Mouse (Mus musculus) lung, postnatal 0 days (tissue): Measurements from ENCODE around the gene Smtnl1. TPM values are rescaled to one million over a fixed set of nuclear protein-coding genes. Genes with fewer than 3 reads are reported as not detected.

Source experiments
- ATAC-seq: fragments of 200-750 bp; cut with Nextera tagmentation; 2 replicates; pipeline ENCODE4 v1.8.0; 2017; ENCODE audit warnings: moderate library complexity
- DNase-seq: peaks from one replicate; pipeline ENCODE4 v3.0.0-alpha.2; 2016; ENCODE audit warnings: low spot score
- H3K27ac ChIP-seq: fragments of 300-500 bp; sonication (generic); 2 replicates; pipeline ENCODE4 v1.5.1; 2014; ENCODE audit warnings: antibody characterized with exemption, mild to moderate bottlenecking, low read length, mixed read lengths
- H3K27me3 ChIP-seq: fragments of 300-500 bp; sonication (generic); replicated peaks from 2 replicates; pipeline ENCODE4 v1.6.1; 2014; ENCODE audit warnings: low read length, mixed read lengths; ENCODE audit not compliant: insufficient read depth
- H3K36me3 ChIP-seq: fragments of 300-500 bp; sonication (generic); 2 replicates; pipeline ENCODE4 v1.6.1; 2014; ENCODE audit warnings: low read length, mixed read lengths; ENCODE audit not compliant: insufficient read depth
- H3K4me1 ChIP-seq: fragments of 300-500 bp; sonication (generic); 2 replicates; pipeline ENCODE4 v1.6.1; 2014; ENCODE audit warnings: antibody characterized with exemption, low read depth, low read length, mixed read lengths; ENCODE audit not compliant: insufficient read depth
- H3K4me2 ChIP-seq: fragments of 300-500 bp; sonication (generic); replicated peaks from 2 replicates; pipeline ENCODE4 v1.6.1; 2014; ENCODE audit warnings: low read depth, mild to moderate bottlenecking, low read length, moderate library complexity, mixed read lengths
- H3K4me3 ChIP-seq: fragments of 300-500 bp; sonication (generic); 2 replicates; pipeline ENCODE4 v1.5.1; 2014; ENCODE audit warnings: low read depth, low read length
- H3K9ac ChIP-seq: fragments of 300-500 bp; sonication (generic); replicated peaks from 2 replicates; pipeline ENCODE4 v1.6.1; 2014; ENCODE audit warnings: low read depth, mild to moderate bottlenecking
- H3K9me3 ChIP-seq: fragments of 300-500 bp; sonication (generic); 2 replicates; pipeline ENCODE4 v1.6.1; 2016; ENCODE audit warnings: low read length, mixed read lengths
- CTCF ChIP-seq: IDR thresholded peaks from 2 replicates; pipeline ENCODE4 v1.5.1; 2016; ENCODE audit warnings: antibody characterized with exemption, mild to moderate bottlenecking
- EP300 ChIP-seq: IDR thresholded peaks from 2 replicates; pipeline ENCODE4 v1.6.1; 2016; ENCODE audit warnings: antibody characterized with exemption, mild to moderate bottlenecking, control low read depth
- WGBS: fragments of 180-500 bp; shearing (Covaris S2); extraction: QIAGEN DNeasy Blood & Tissue Kit; methylation state at CpG from one replicate; pipeline ENCODE4 v1.1.7; 2014; 5-methylcytosine and 5-hydroxymethylcytosine counted together
- polyA plus RNA-seq: library from polyadenylated mRNA; unstranded; fragments of >200 nt; fragmentation: Nextera tagmentation; extraction: Ambion mirVana; gene quantifications from 2 replicates; pipeline ENCODE4 v1.2.1, GENCODE M21; 2015

The Smtnl1 gene
- polyA plus RNA-seq, 1 experiment from 2014 or later: 0.53 TPM

- no peaks in the 10 kb centered on the region for H3K4me1 ChIP-seq
- DNase-seq (peak; percentile 31), ATAC-seq (no peak)
- H3K4me2 ChIP-seq: no peak overlapping the region
- H3K27ac ChIP-seq: no peak overlapping the region
- H3K4me3 ChIP-seq: no peak overlapping the region
- H3K27me3 ChIP-seq: no peaks in the 10 kb centered on the region
- H3K36me3 ChIP-seq: no peaks in the 10 kb centered on the region
- no peaks in the 10 kb centered on the region for H3K9me3 ChIP-seq
- no peak for TF ChIP-seq EP300
- TF ChIP-seq CTCF: no peak
- H3K9ac ChIP-seq: no peak overlapping the region
- 69% methylated on average over 4 of the region's 4 CpGs for WGBS
Observed at GRCm38 (mm10) chr2:84800304-84800703, 22.1 kb downstream of the Smtnl1 start.

DNA sequence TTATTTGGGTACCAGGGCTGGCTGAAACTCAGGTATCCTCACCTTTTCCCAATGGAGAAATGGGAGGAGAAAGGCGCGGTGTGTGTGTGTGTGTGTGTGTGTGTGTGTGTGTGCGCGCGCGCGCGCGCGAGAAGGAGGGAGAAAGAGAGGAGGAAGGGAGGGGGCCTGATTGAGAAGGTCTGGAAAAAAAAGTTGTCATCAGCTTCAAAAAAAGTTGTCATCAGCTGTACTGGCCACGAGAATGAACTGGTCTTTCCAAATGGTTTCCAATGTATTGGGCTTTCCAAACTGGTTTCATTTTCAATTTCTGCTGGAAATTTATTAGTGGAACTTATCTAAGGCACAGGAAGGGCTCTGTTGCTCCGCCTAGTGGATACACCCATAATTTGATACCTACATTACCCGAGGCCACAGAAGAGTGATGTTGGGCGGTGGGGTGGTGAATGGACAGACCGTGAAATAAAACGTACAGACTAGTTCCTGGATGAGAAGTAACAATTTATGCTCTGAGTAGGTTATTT, 23.4 kb downstream of the Smtnl1 start:
- WGBS: under 1% methylated on average over 7 of the region's 16 CpGs
- H3K27ac ChIP-seq: peak overlapping the region; percentile 78
- no peaks in the 10 kb centered on the region for H3K36me3 ChIP-seq
- H3K4me1 ChIP-seq: no peaks in the 10 kb centered on the region
- no peaks in the 10 kb centered on the region for H3K27me3 ChIP-seq
- DNase-seq: peak; percentile 95
- H3K4me2 ChIP-seq: peak overlapping the region; percentile 94
- peak; percentile 75 for ATAC-seq
- H3K4me3 ChIP-seq: peak overlapping the region; percentile 75
- peak overlapping the region; percentile 44 for H3K9ac ChIP-seq
- TF ChIP-seq CTCF (peak; percentile 81), EP300 (no peak)
- H3K9me3 ChIP-seq: no peaks in the 10 kb centered on the region

DNA sequence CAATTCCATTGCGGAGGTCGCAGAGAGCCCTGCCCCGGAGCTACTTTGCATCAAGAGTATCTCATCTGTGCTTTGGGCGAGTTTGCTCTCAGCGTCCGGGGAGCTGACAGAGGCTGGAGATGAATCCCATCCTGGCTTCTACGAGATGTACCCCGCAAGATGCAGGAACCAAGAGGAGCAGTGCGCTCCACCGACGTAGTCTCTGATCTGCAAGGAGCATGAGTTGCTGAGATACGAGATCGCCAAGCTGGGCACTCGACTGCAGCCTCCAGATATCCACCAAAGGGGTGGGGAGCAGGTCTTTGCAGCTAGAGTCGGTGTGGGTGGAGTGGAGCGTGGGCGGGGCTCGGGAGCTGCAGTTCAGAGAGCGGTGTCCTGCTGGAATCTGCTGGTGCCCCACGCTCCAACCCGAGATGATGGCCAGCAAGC, 23.9 kb downstream of the Smtnl1 start, which contains the start of gene Ube2l6:
TSS of gene Ube2l6 (plus strand) at position 336 of the 429 bp plus-strand sequence.
- Histone ChIP-seq H3K4me2 (peak within 1 kb of the TSS; percentile 94), H3K36me3 (no peaks in the 10 kb centered on the region), H3K9ac (peak within 1 kb of the TSS; percentile 44), H3K4me1 (no peaks in the 10 kb centered on the region), H3K9me3 (no peaks in the 10 kb centered on the region), H3K27me3 (no peaks in the 10 kb centered on the region), H3K4me3 (peak within 1 kb of the TSS; percentile 75), H3K27ac (peak within 1 kb of the TSS; percentile 78)
- ATAC-seq (peak; percentile 81), DNase-seq (peak; percentile 81)
- TF ChIP-seq CTCF (no peak), EP300 (no peak)
- WGBS: 1% methylated on average over 21 of the region's 21 CpGs

DNA sequence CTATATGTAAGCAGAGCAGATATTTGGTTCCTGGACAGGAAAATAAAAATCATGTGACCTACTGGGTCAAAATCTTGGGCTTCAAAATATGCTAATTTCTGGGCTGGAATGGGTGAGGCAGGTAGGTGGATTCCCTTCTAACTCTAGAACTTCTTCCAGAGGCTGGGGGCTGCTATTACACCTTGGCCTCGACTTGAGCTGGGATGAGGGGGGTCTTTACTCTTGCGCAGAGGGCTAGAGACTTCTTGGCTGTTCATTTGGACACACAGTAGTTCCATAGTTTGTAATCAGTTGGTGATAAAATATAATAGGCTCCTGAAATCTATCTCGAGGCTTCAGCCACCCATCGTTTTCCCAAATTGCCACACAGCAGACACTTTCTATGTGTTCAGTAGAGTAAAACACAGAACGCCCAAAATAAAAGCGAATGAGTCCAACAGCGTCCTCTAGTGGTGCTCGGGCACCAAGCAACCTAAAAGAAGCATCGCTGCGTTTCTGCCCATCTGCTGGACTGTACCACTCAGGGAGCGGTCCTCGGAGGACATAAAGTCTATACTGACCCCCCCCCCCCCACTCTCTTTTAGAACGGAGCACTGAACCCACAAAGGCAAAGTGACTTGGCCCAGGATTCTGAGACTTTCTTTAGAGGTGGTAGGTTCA, 24.5 kb downstream of the Smtnl1 start:
- H3K36me3 ChIP-seq: no peaks in the 10 kb centered on the region
- peak overlapping the region; percentile 94 for H3K4me2 ChIP-seq
- DNase-seq (peak; percentile 90), ATAC-seq (peak; percentile 68)
- peak overlapping the region; percentile 60 for H3K27ac ChIP-seq
- H3K9ac ChIP-seq: no peak overlapping the region
- no peaks in the 10 kb centered on the region for H3K9me3 ChIP-seq
- WGBS: 10% methylated on average over 13 of the region's 13 CpGs
- H3K4me1 ChIP-seq: no peaks in the 10 kb centered on the region
- no peaks in the 10 kb centered on the region for H3K27me3 ChIP-seq
- H3K4me3 ChIP-seq: peak overlapping the region; percentile 75
- peak; percentile 34; the same call in 1 of the 2 replicates for TF ChIP-seq EP300
- peak; percentile 91 for TF ChIP-seq CTCF

GRCm38 (mm10) chr2:84793871-84794270, 28.6 kb downstream of the Smtnl1 start:
- TF ChIP-seq EP300 (no peak), CTCF (no peak)
- WGBS: 85% methylated on average over 3 of the region's 3 CpGs

GRCm38 (mm10) chr2:84793154-84793553, 29.3 kb downstream of the Smtnl1 start:
- H3K36me3 ChIP-seq: no peaks in the 10 kb centered on the region
- H3K9ac ChIP-seq: no peak overlapping the region
- TF ChIP-seq CTCF (no peak), EP300 (no peak)
- DNase-seq (no peak), ATAC-seq (no peak)
- H3K27me3 ChIP-seq: no peaks in the 10 kb centered on the region
- H3K4me3 ChIP-seq: no peak overlapping the region
- 98% methylated on average over 3 of the region's 3 CpGs for WGBS
- no peak overlapping the region for H3K27ac ChIP-seq
- H3K4me1 ChIP-seq: 0 out of 2 replicates have a peak, but pooled peaks cover 3% of the 10 kb centered on the region
- no peak overlapping the region for H3K4me2 ChIP-seq
- H3K9me3 ChIP-seq: no peaks in the 10 kb centered on the region

More at GRCm38 (mm10) chr2:84793871-84794270, 28.6 kb downstream of the Smtnl1 start:
- H3K4me1 ChIP-seq: no peaks in the 10 kb centered on the region
- H3K9me3 ChIP-seq: no peaks in the 10 kb centered on the region
- no peaks in the 10 kb centered on the region for H3K27me3 ChIP-seq
- DNase-seq (no peak), ATAC-seq (no peak)
- no peak overlapping the region for H3K27ac ChIP-seq
- no peaks in the 10 kb centered on the region for H3K36me3 ChIP-seq
- H3K4me3 ChIP-seq: no peak overlapping the region
- no peak overlapping the region for H3K9ac ChIP-seq
- no peak overlapping the region for H3K4me2 ChIP-seq
